ENCODE assay signal across 8 mouse cellular contexts in genomic region chr5:76140730-76141066, GRCm38 (mm10). TPM values are rescaled to one million over a fixed set of nuclear protein-coding genes. Genes with fewer than 3 reads are reported as not detected.
DNase-seq lines count a peak whose midpoint lies in the region; ATAC-seq lines count a peak whose summit lies in the region.

No protein-coding gene starts in this region.

- no peak for DNase-seq in heart, adult 11 months
- no peak for DNase-seq in midbrain, embryonic 11.5 days (ENCODE audit: low spot score, missing footprints)
- DNase-seq in left cerebral cortex, adult 8-10 months (ENCODE audit: low spot score in 2 of 2) = no peak
- no peak for DNase-seq in Muller cell, postnatal 12 days (ENCODE audit: inconsistent ontology term)
- DNase-seq in embryo, embryonic 10.5 days (ENCODE audit: low spot score) = no peak

- H3K9ac ChIP-seq in heart, embryonic 14.5 days (ENCODE audit: low read length) = peak overlapping the region; percentile 90
- peak overlapping the region; percentile 85 for H3K9ac ChIP-seq in hindbrain, embryonic 13.5 days
- peak overlapping the region; percentile 85 for H3K9ac ChIP-seq in midbrain, embryonic 11.5 days (ENCODE audit: low read length)

- no peaks in the 10 kb centered on the region for H3K36me3 ChIP-seq in heart, embryonic 14.5 days (ENCODE audit: control insufficient read depth, insufficient read depth, low read length)
- H3K36me3 ChIP-seq in hindbrain, embryonic 13.5 days = no peaks in the 10 kb centered on the region
- H3K36me3 ChIP-seq in midbrain, embryonic 11.5 days (ENCODE audit: control insufficient read depth, insufficient read depth, low read length) = no peaks in the 10 kb centered on the region

- H3K4me2 ChIP-seq in heart, embryonic 14.5 days (ENCODE audit: low read length) = peak overlapping the region; percentile 76
- H3K4me2 ChIP-seq in hindbrain, embryonic 13.5 days = peak overlapping the region; percentile 78
- peak overlapping the region; percentile 87 for H3K4me2 ChIP-seq in midbrain, embryonic 11.5 days

- peak overlapping the region; percentile 77 to 94 for H3K4me3 ChIP-seq in heart, embryonic 14.5 days (ENCODE audit: control insufficient read depth in 1 of 2, insufficient read depth in 1 of 2, low read depth in 1 of 2, low read length in 2 of 2)
- H3K4me3 ChIP-seq in hindbrain, embryonic 13.5 days = peak overlapping the region; percentile 66
- H3K4me3 ChIP-seq in midbrain, embryonic 11.5 days (ENCODE audit: low read depth, low read length) = peak overlapping the region; percentile 66

- peaks cover 18 to 22% of the 10 kb centered on the region in 2 experiments for H3K4me1 ChIP-seq in heart, embryonic 14.5 days (ENCODE audit: control insufficient read depth in 2 of 2, insufficient read depth in 2 of 2, low read length in 2 of 2)
- peaks cover 13% of the 10 kb centered on the region for H3K4me1 ChIP-seq in hindbrain, embryonic 13.5 days (replicated peaks)
- H3K4me1 ChIP-seq in midbrain, embryonic 11.5 days (ENCODE audit: control insufficient read depth, insufficient read depth, low read length) = peaks cover 12% of the 10 kb centered on the region

- peak overlapping the region; percentile 98 to 99 for H3K27ac ChIP-seq in heart, embryonic 14.5 days (replicated peaks in 1 of 2; ENCODE audit: control insufficient read depth in 1 of 2, insufficient read depth in 1 of 2, low read depth in 2 of 2, low read length in 2 of 2)
- H3K27ac ChIP-seq in hindbrain, embryonic 13.5 days = peak overlapping the region; percentile 93
- H3K27ac ChIP-seq in midbrain, embryonic 11.5 days (ENCODE audit: low read depth, low read length) = no peak overlapping the region; the same call in 1 of the 2 replicates

- ATAC-seq in heart, embryonic 14.5 days (ENCODE audit: insufficient number of reproducible peaks, insufficient read depth, low FRiP score, low read depth) = peak; percentile 10; the same call in 1 of the 2 replicates
- peak; percentile 38 for ATAC-seq in activated CD4-positive, CD25-positive, alpha-beta regulatory T cell, adult 4 months
- peak; percentile 62 for ATAC-seq in hindbrain, embryonic 13.5 days (ENCODE audit: low FRiP score)
- peak; percentile 49 for ATAC-seq in midbrain, embryonic 11.5 days (ENCODE audit: low FRiP score)

- 8% methylated on average over 9 of the region's 9 CpGs for WGBS in heart, embryonic 14.5 days
- 9% methylated on average over 9 of the region's 9 CpGs for WGBS in hindbrain, embryonic 13.5 days
- 12% methylated on average over 9 of the region's 9 CpGs for WGBS in midbrain, embryonic 11.5 days

- no peaks in the 10 kb centered on the region for H3K9me3 ChIP-seq in heart, embryonic 14.5 days (ENCODE audit: control insufficient read depth, low read length)
- no peaks in the 10 kb centered on the region for H3K9me3 ChIP-seq in hindbrain, embryonic 13.5 days
- no peaks in the 10 kb centered on the region for H3K9me3 ChIP-seq in midbrain, embryonic 11.5 days (ENCODE audit: control insufficient read depth, low read length)

- no peaks in the 10 kb centered on the region for H3K27me3 ChIP-seq in heart, embryonic 14.5 days (ENCODE audit: control insufficient read depth, insufficient read depth, low read length)
- H3K27me3 ChIP-seq in hindbrain, embryonic 13.5 days = no peaks in the 10 kb centered on the region
- no peaks in the 10 kb centered on the region; the same call in 1 of the 2 replicates for H3K27me3 ChIP-seq in midbrain, embryonic 11.5 days (ENCODE audit: control insufficient read depth, insufficient read depth, low read length)

RNA-seq across cellular contexts. Expression of gene Srd5a3, which starts 0.6 kb away (rescaled TPM):
- polyA plus RNA-seq in heart, embryonic 14.5 days (2014; fragmentation: Nextera tagmentation; extraction: Ambion mirVana) = 22.6 and 26.9 TPM in 2 replicates
- polyA plus RNA-seq in activated CD4-positive, CD25-positive, alpha-beta regulatory T cell, adult 4 months (2017; shearing (Covaris generic)) = 10 to 100 TPM; 28.2 to 36.6 TPM
- 17.1 and 18.1 TPM in 2 replicates for polyA plus RNA-seq in hindbrain, embryonic 13.5 days (2015; fragmentation: Nextera tagmentation; extraction: Ambion mirVana)
- 14.2 and 14.7 TPM in 2 replicates for polyA plus RNA-seq in midbrain, embryonic 11.5 days (2014; fragmentation: Nextera tagmentation; extraction: Ambion mirVana)
- 10 to 100 TPM; 20.0 to 24.5 (median 20.5) TPM for total RNA-seq in left cerebral cortex, adult 8-10 months (2022)

RNA-seq across cellular contexts. Expression of gene Tmem165, which starts 43.0 kb away (rescaled TPM):
- 87.4 and 101 TPM in 2 replicates for polyA plus RNA-seq in heart, embryonic 14.5 days (2014; fragmentation: Nextera tagmentation; extraction: Ambion mirVana)
- polyA plus RNA-seq in activated CD4-positive, CD25-positive, alpha-beta regulatory T cell, adult 4 months (2017; shearing (Covaris generic)) = 10 to 100 TPM in 1 of 2 experiments, 1 to 10 TPM in 1; 7.9 to 13.8 TPM
- polyA plus RNA-seq in hindbrain, embryonic 13.5 days (2015; fragmentation: Nextera tagmentation; extraction: Ambion mirVana) = 52.3 and 56.3 TPM in 2 replicates
- polyA plus RNA-seq in midbrain, embryonic 11.5 days (2014; fragmentation: Nextera tagmentation; extraction: Ambion mirVana) = 100 and 102 TPM in 2 replicates
- 10 to 100 TPM; 28.6 to 34.4 (median 33.1) TPM for total RNA-seq in left cerebral cortex, adult 8-10 months (2022)

Comparison
In these comparisons a context has a peak if more than half of its experiments do, and no peak if none do; other contexts are left out.
1. ATAC-seq: peak in every context shown above with its lines; median percentile 62 in hindbrain, embryonic 13.5 days; 49 in midbrain, embryonic 11.5 days; 38 in activated CD4-positive, CD25-positive, alpha-beta regulatory T cell, adult 4 months; 10 in heart, embryonic 14.5 days.